Mouse (Mus musculus): ENCODE measurements around the gene Cers6. TPM values are rescaled to one million over a fixed set of nuclear protein-coding genes. Genes with fewer than 3 reads are reported as not detected.
A peak's percentile ranks its signal among the peaks of the same experiment; 100 is the strongest.

Gene Cers6
- polyA plus RNA-seq, 1 experiment, result 3.5 TPM

DNA sequence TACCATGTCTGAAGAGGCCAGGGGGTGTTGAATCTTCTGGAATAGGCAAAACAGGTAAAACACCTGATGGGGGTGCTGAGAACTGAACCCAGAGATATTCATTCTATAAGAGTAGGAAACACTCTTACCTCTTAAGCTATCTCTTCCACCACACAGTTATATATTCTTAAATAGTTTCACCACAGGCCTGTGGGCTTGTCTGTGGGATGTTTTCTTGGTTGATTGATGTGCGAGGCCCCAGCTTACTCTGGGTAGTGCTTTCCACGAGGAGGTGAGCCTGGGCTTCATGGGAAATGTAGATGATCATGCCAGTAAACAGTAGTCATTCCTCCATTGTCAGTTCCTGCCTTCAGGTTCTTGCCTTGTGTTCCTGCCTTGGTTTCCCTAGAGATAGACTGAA lies 40.5 kb downstream of the Cers6 start:
- Histone ChIP-seq H3K4me1 (ENCODE audit: control insufficient read depth, insufficient read depth, insufficient read length) (no peaks in the 10 kb centered on the region), H3K27ac (ENCODE audit: insufficient read depth, low read length) (no peak overlapping the region), H3K4me3 (ENCODE audit: extremely low read depth, insufficient read depth, insufficient read length) (no peak overlapping the region), H3K36me3 (ENCODE audit: control insufficient read depth, insufficient read depth, low read length) (no peaks in the 10 kb centered on the region), H3K27me3 (ENCODE audit: control insufficient read depth, insufficient read depth, low read length) (no peaks in the 10 kb centered on the region)
- DNase-seq (ENCODE audit: low read depth in 1 of 2, low spot score in 2 of 2), result no peak
- 47% methylated on average over 2 of the region's 2 CpGs for WGBS
- TF ChIP-seq CTCF (IDR thresholded peaks at IDR 0.05; ENCODE audit: extremely low read depth, insufficient read depth, insufficient read length, insufficient replicate concordance), result no peak
- TF ChIP-seq POLR2A (IDR thresholded peaks at IDR 0.05; ENCODE audit: low read depth, low read length), result no peak

- 85% methylated on average over 6 of the region's 6 CpGs for WGBS
- no peak for DNase-seq (ENCODE audit: low read depth in 1 of 2, low spot score in 2 of 2)
- H3K4me3 ChIP-seq (ENCODE audit: extremely low read depth, insufficient read depth, insufficient read length), result no peak overlapping the region
- H3K36me3 ChIP-seq (ENCODE audit: control insufficient read depth, insufficient read depth, low read length), result no peaks in the 10 kb centered on the region
- TF ChIP-seq POLR2A (IDR thresholded peaks at IDR 0.05; ENCODE audit: low read depth, low read length) (no peak), CTCF (IDR thresholded peaks at IDR 0.05; ENCODE audit: extremely low read depth, insufficient read depth, insufficient read length, insufficient replicate concordance) (no peak)
- no peaks in the 10 kb centered on the region for H3K27me3 ChIP-seq (ENCODE audit: control insufficient read depth, insufficient read depth, low read length)
- H3K27ac ChIP-seq (ENCODE audit: insufficient read depth, low read length), result no peak overlapping the region
- no peaks in the 10 kb centered on the region for H3K4me1 ChIP-seq (ENCODE audit: control insufficient read depth, insufficient read depth, insufficient read length)
Measured at GRCm38 (mm10) chr2:68902546-68902945, 41.3 kb downstream of the Cers6 start.

DNA sequence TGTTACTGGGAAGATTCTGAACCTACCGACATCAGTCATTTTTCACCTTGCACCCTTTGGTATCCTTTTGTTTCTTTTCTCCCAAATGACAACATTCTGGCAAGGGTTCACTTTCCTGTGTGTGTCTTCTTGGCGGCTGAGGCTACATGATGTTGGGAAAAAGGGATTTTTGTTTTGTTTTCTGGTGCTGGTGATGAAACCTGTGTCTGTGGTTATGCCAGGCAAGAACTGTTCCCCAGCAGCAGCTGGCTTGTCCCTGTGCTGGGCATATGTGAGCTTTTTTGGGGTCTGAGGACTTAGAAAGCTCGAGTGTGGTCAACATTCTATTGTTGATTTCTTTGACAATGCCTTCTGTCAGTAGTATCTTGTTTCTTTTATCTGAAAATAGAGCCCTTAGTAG lies 45.7 kb downstream of the Cers6 start:
- TF ChIP-seq CTCF (IDR thresholded peaks at IDR 0.05; ENCODE audit: extremely low read depth, insufficient read depth, insufficient read length, insufficient replicate concordance) (no peak), POLR2A (IDR thresholded peaks at IDR 0.05; ENCODE audit: low read depth, low read length) (no peak)
- DNase-seq (ENCODE audit: low read depth in 1 of 2, low spot score in 2 of 2), result no peak

GRCm38 (mm10) chr2:68907721-68908463 lies 46.7 kb downstream of the Cers6 start:
- peak overlapping the region; percentile 32 for H3K4me3 ChIP-seq (ENCODE audit: extremely low read depth, insufficient read depth, insufficient read length)
- peaks cover 5% of the 10 kb centered on the region; the same call in 1 of the 2 replicates for H3K4me1 ChIP-seq (ENCODE audit: control insufficient read depth, insufficient read depth, insufficient read length)
- 6% methylated on average over 11 of the region's 11 CpGs for WGBS
- TF ChIP-seq POLR2A (IDR thresholded peaks at IDR 0.05; ENCODE audit: low read depth, low read length) (no peak), CTCF (IDR thresholded peaks at IDR 0.05; ENCODE audit: extremely low read depth, insufficient read depth, insufficient read length, insufficient replicate concordance) (no peak)
- peak; percentile 12 to 18 for DNase-seq (ENCODE audit: low read depth in 1 of 2, low spot score in 2 of 2)
- no peaks in the 10 kb centered on the region for H3K27me3 ChIP-seq (ENCODE audit: control insufficient read depth, insufficient read depth, low read length)
- peak overlapping the region; percentile 37 for H3K27ac ChIP-seq (ENCODE audit: insufficient read depth, low read length)
- H3K36me3 ChIP-seq (ENCODE audit: control insufficient read depth, insufficient read depth, low read length), result no peaks in the 10 kb centered on the region

More for the DNA sequence above, 45.7 kb downstream of the Cers6 start:
- H3K4me1 ChIP-seq (ENCODE audit: control insufficient read depth, insufficient read depth, insufficient read length), result peaks cover 5% of the 10 kb centered on the region; the same call in 1 of the 2 replicates
- H3K27ac ChIP-seq (ENCODE audit: insufficient read depth, low read length), result no peak overlapping the region
- no peak overlapping the region for H3K4me3 ChIP-seq (ENCODE audit: extremely low read depth, insufficient read depth, insufficient read length)
- H3K36me3 ChIP-seq (ENCODE audit: control insufficient read depth, insufficient read depth, low read length), result no peaks in the 10 kb centered on the region
- WGBS, result 74% methylated on average over 3 of the region's 3 CpGs
- no peaks in the 10 kb centered on the region for H3K27me3 ChIP-seq (ENCODE audit: control insufficient read depth, insufficient read depth, low read length)

- Histone ChIP-seq H3K36me3 (ENCODE audit: control insufficient read depth, insufficient read depth, low read length) (no peaks in the 10 kb centered on the region), H3K27me3 (ENCODE audit: control insufficient read depth, insufficient read depth, low read length) (no peaks in the 10 kb centered on the region), H3K27ac (ENCODE audit: insufficient read depth, low read length) (no peak overlapping the region), H3K4me1 (ENCODE audit: control insufficient read depth, insufficient read depth, insufficient read length) (peaks cover 5% of the 10 kb centered on the region; the same call in 1 of the 2 replicates), H3K4me3 (ENCODE audit: extremely low read depth, insufficient read depth, insufficient read length) (no peak overlapping the region)
- 88% methylated on average over 7 of the region's 7 CpGs for WGBS
- DNase-seq (ENCODE audit: low read depth in 1 of 2, low spot score in 2 of 2), result no peak
- TF ChIP-seq POLR2A (IDR thresholded peaks at IDR 0.05; ENCODE audit: low read depth, low read length) (no peak), CTCF (IDR thresholded peaks at IDR 0.05; ENCODE audit: extremely low read depth, insufficient read depth, insufficient read length, insufficient replicate concordance) (no peak)
Measured at GRCm38 (mm10) chr2:68910727-68911126, 49.5 kb downstream of the Cers6 start.

DNA sequence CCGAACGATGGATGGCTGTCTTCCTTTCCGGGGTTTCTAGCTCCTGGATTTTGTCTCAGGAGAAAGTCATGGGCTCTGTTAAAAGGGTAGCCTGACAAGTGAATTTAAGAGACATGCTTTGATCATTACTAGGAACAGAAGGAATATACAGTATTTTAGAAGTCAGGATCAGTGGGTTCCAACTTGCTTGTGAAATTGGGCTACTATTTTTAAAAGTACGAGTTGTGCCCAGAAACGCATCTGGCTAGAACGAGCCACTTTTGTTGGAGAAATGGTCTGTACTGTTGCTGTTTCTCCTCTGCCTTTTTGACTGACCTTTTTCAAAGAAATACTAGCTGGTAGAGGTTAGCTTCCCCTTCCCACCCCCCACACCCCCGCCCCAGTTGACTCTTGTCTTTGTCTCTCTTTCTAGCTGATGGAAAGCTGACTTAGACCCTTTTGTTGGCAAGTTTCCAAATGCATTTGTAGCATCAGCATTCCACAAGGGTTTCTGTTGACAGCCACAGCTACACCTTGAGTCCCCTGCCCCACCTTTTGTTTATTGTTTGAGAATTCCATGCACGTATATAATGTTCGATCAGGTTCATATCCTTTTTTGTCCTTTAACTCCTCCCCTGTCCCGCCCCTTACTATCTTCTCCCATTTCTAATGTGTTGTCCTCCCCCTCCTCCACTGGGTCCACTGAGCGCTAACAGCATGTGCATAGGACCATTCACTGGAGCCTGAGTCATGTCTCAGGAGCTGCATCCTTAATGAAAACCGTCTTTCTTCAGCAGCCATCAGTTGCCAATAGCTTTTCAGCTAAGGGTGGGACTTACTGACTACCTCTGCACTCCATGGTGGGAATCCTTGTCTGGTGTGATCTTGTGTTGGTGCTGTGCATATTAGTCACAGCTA lies 50.6 kb downstream of the Cers6 start:
- Histone ChIP-seq H3K27me3 (ENCODE audit: control insufficient read depth, insufficient read depth, low read length) (no peaks in the 10 kb centered on the region), H3K36me3 (ENCODE audit: control insufficient read depth, insufficient read depth, low read length) (no peaks in the 10 kb centered on the region), H3K4me3 (ENCODE audit: extremely low read depth, insufficient read depth, insufficient read length) (no peak overlapping the region), H3K27ac (ENCODE audit: insufficient read depth, low read length) (no peak overlapping the region), H3K4me1 (ENCODE audit: control insufficient read depth, insufficient read depth, insufficient read length) (peaks cover 5% of the 10 kb centered on the region; the same call in 1 of the 2 replicates)
- DNase-seq (ENCODE audit: low read depth in 1 of 2, low spot score in 2 of 2), result no peak
- TF ChIP-seq CTCF (IDR thresholded peaks at IDR 0.05; ENCODE audit: extremely low read depth, insufficient read depth, insufficient read length, insufficient replicate concordance), result no peak
- TF ChIP-seq POLR2A (IDR thresholded peaks at IDR 0.05; ENCODE audit: low read depth, low read length), result no peak
- 96% methylated on average over 12 of the region's 12 CpGs for WGBS
